Mouse (Mus musculus): ENCODE measurements around the gene Gpx5.
"Not testable (repeated sequence)": the region's sequence is repeated elsewhere in the genome, so short reads cannot be mapped to it uniquely, and the experiment has no call there.

Gpx5 gene

GRCm38 (mm10) chr13:21264366-21264765 is 28.2 kb downstream of the Gpx5 start:
- no peak for DNase-seq

- no peak for DNase-seq
Observed at GRCm38 (mm10) chr13:21263910-21264309, 28.6 kb downstream of the Gpx5 start.

GRCm38 (mm10) chr13:21262787-21263461 is 29.6 kb downstream of the Gpx5 start:
- DNase-seq: no peak

- DNase-seq: no peak
Observed at GRCm38 (mm10) chr13:21260289-21260688, 32.2 kb downstream of the Gpx5 start.

GRCm38 (mm10) chr13:21259677-21260113 is 32.8 kb downstream of the Gpx5 start:
- DNase-seq: no peak

- DNase-seq: no peak
Observed at GRCm38 (mm10) chr13:21259171-21259631, 33.3 kb downstream of the Gpx5 start.

GRCm38 (mm10) chr13:21258524-21258923 is 34.0 kb downstream of the Gpx5 start:
- DNase-seq: no peak

GRCm38 (mm10) chr13:21253986-21254385 is 38.5 kb downstream of the Gpx5 start:
- DNase-seq: no peak

GRCm38 (mm10) chr13:21253569-21253968 is 39.0 kb downstream of the Gpx5 start:
- no peak for DNase-seq

GRCm38 (mm10) chr13:21253040-21253439 is 39.5 kb downstream of the Gpx5 start:
- DNase-seq: no peak

GRCm38 (mm10) chr13:21250074-21250681 is 42.4 kb downstream of the Gpx5 start:
- no peak for DNase-seq

GRCm38 (mm10) chr13:21249022-21249421 is 43.5 kb downstream of the Gpx5 start:
- DNase-seq: no peak

- DNase-seq: no peak
Observed at GRCm38 (mm10) chr13:21246276-21246675, 46.3 kb downstream of the Gpx5 start.

- DNase-seq: not testable (repeated sequence)
Observed at GRCm38 (mm10) chr13:21244967-21245366, 47.6 kb downstream of the Gpx5 start.

GRCm38 (mm10) chr13:21244089-21244488 is 48.4 kb downstream of the Gpx5 start:
- no peak for DNase-seq

- no peak for DNase-seq
Observed at GRCm38 (mm10) chr13:21243196-21243595, 49.3 kb downstream of the Gpx5 start.

- DNase-seq: no peak
Observed at GRCm38 (mm10) chr13:21242408-21243125, 50.0 kb downstream of the Gpx5 start.

GRCm38 (mm10) chr13:21240788-21241187 is 51.7 kb downstream of the Gpx5 start:
- no peak for DNase-seq

- DNase-seq: no peak
Observed at GRCm38 (mm10) chr13:21237161-21237560, 55.4 kb downstream of the Gpx5 start.

- no peak for DNase-seq
Observed at GRCm38 (mm10) chr13:21236714-21237113, 55.8 kb downstream of the Gpx5 start.
